Comparison of ENCODE assay signal across 10 mouse cellular contexts in genomic region chr4:154603663-154604441, GRCm38 (mm10). TPM values are rescaled to one million over a fixed set of nuclear protein-coding genes. Genes with fewer than 3 reads are reported as not detected.
DNase-seq lines count a peak whose midpoint lies in the region; ATAC-seq and TF ChIP-seq lines count a peak whose summit lies in the region.
"Had no signal": no experiment of that assay in that cellular context is flagged by ENCODE, and none has a peak within 500 bp of the region (broad histone marks: within the 10 kb centered on the region; RNA-seq: fewer than 3 reads in every experiment).

No protein-coding gene starts in this region.

- peak; percentile 41; the same call in 1 of the 2 replicates for ATAC-seq in hindbrain, postnatal 0 days
- ATAC-seq in midbrain, embryonic 14.5 days (ENCODE audit: low FRiP score, low TSS enrichment): peak; percentile 75

- H3K4me1 ChIP-seq in embryonic facial prominence, embryonic 10.5 days: peaks cover 64% of the 10 kb centered on the region
- peaks cover 13% of the 10 kb centered on the region for H3K4me1 ChIP-seq in hindbrain, postnatal 0 days (ENCODE audit: insufficient read depth, low read length)
- peaks cover 51% of the 10 kb centered on the region for H3K4me1 ChIP-seq in midbrain, embryonic 14.5 days (ENCODE audit: control insufficient read depth, insufficient read depth, low read length)

- H3K4me2 ChIP-seq in hindbrain, postnatal 0 days (ENCODE audit: low read depth, low read length): no peak overlapping the region
- H3K4me2 ChIP-seq in midbrain, embryonic 14.5 days (ENCODE audit: low read length): no peak overlapping the region

- WGBS in embryonic facial prominence, embryonic 10.5 days: 28% methylated on average over 25 of the region's 25 CpGs
- 26% methylated on average over 25 of the region's 25 CpGs for WGBS in hindbrain, postnatal 0 days
- WGBS in midbrain, embryonic 14.5 days: 5% methylated on average over 25 of the region's 25 CpGs

- DNase-seq in embryo, embryonic 10 days (ENCODE audit: low spot score): peak; percentile 68
- DNase-seq in embryonic facial prominence, embryonic 10.5 days (ENCODE audit: low spot score): no peak
- no peak for DNase-seq in hindbrain, postnatal 0 days (ENCODE audit: low spot score)
- DNase-seq in midbrain, embryonic 14.5 days: peak; percentile 76
- no peak for DNase-seq in layer of hippocampus, adult 11-12 months (ENCODE audit: low spot score)
- no peak for DNase-seq in lung, adult 18-20 months
- no peak for DNase-seq in adrenal gland, adult 2 months
- DNase-seq: adrenal gland, postnatal 14 days; gastrocnemius, postnatal 14 days; kidney, adult 9 months had no signal

- TF ChIP-seq CTCF in hindbrain, postnatal 0 days (IDR thresholded peaks at IDR 0.05; ENCODE audit: low read depth): no peak

- H3K9me3 ChIP-seq in embryonic facial prominence, embryonic 10.5 days: no peaks in the 10 kb centered on the region; the same call in 1 of the 2 replicates
- no peaks in the 10 kb centered on the region for H3K9me3 ChIP-seq in hindbrain, postnatal 0 days (ENCODE audit: low read length)
- no peaks in the 10 kb centered on the region for H3K9me3 ChIP-seq in midbrain, embryonic 14.5 days (ENCODE audit: control insufficient read depth, low read length)

- H3K27ac ChIP-seq in embryonic facial prominence, embryonic 10.5 days (replicated peaks): peak overlapping the region; percentile 69
- no peak overlapping the region for H3K27ac ChIP-seq in hindbrain, postnatal 0 days
- H3K27ac ChIP-seq in midbrain, embryonic 14.5 days (replicated peaks; ENCODE audit: low read depth, low read length): peak overlapping the region; percentile 73

- H3K9ac ChIP-seq in hindbrain, postnatal 0 days (replicated peaks; ENCODE audit: low read length): no peak overlapping the region; the same call in 1 of the 2 replicates
- H3K9ac ChIP-seq in midbrain, embryonic 14.5 days (replicated peaks; ENCODE audit: low read length): no peak overlapping the region

- H3K36me3 ChIP-seq in embryonic facial prominence, embryonic 10.5 days (replicated peaks): peaks cover 22% of the 10 kb centered on the region
- H3K36me3 ChIP-seq in hindbrain, postnatal 0 days (ENCODE audit: insufficient read depth, low read length): no peaks in the 10 kb centered on the region
- no peaks in the 10 kb centered on the region for H3K36me3 ChIP-seq in midbrain, embryonic 14.5 days (ENCODE audit: control insufficient read depth, insufficient read depth, low read length)

- H3K4me3 ChIP-seq in embryonic facial prominence, embryonic 10.5 days: no peak overlapping the region
- no peak overlapping the region for H3K4me3 ChIP-seq in hindbrain, postnatal 0 days (ENCODE audit: low read length)
- no peak overlapping the region for H3K4me3 ChIP-seq in midbrain, embryonic 14.5 days (replicated peaks; ENCODE audit: low read depth, low read length)

- peaks cover 59% of the 10 kb centered on the region for H3K27me3 ChIP-seq in embryonic facial prominence, embryonic 10.5 days (replicated peaks; ENCODE audit: low read depth, poor library complexity, severe bottlenecking)
- H3K27me3 ChIP-seq in hindbrain, postnatal 0 days (ENCODE audit: insufficient read depth, low read length): peaks cover 4% of the 10 kb centered on the region; the same call in 1 of the 2 replicates
- H3K27me3 ChIP-seq in midbrain, embryonic 14.5 days (ENCODE audit: control insufficient read depth, insufficient read depth, low read length): 0 out of 2 replicates have a peak, but pooled peaks cover 3% of the 10 kb centered on the region

RNA-seq across cellular contexts. Expression of gene Prdm16, which starts 32.8 kb away (rescaled TPM):
- polyA plus RNA-seq in embryonic facial prominence, embryonic 10.5 days (2016; fragmentation: Nextera tagmentation; extraction: Ambion mirVana): 33.9 and 44.5 TPM in 2 replicates
- total RNA-seq in hindbrain, postnatal 0 days (2014; rRNA removed): 5.3 and 5.8 TPM in 2 replicates
- polyA plus RNA-seq in hindbrain, postnatal 0 days (2015; fragmentation: Nextera tagmentation; extraction: Ambion mirVana): 10.3 and 10.5 TPM in 2 replicates
- 5.2 and 10.1 TPM in 2 replicates for polyA plus RNA-seq in midbrain, embryonic 14.5 days (2014; fragmentation: Nextera tagmentation; extraction: Ambion mirVana)
- 10 to 100 TPM in 1 of 2 experiments, 1 to 10 TPM in 1; 5.4 to 10.6 TPM for total RNA-seq in adrenal gland, adult 2 months (2021)
- polyA plus RNA-seq in adrenal gland, adult 2 months (2012; rRNA removed): 5.6 and 7.2 TPM in 2 replicates

Comparison
In these comparisons a context has a peak if more than half of its experiments do, and no peak if none do; other contexts are left out.
1. DNase-seq: peak in embryo, embryonic 10 days (single experiment) and midbrain, embryonic 14.5 days (single experiment); none in embryonic facial prominence, embryonic 10.5 days (single experiment), hindbrain, postnatal 0 days (single experiment), layer of hippocampus, adult 11-12 months (single experiment), lung, adult 18-20 months (0 of 2) and adrenal gland, adult 2 months (single experiment).